Comparison of ENCODE assay signal across 26 mouse cellular contexts in the genomic region with DNA sequence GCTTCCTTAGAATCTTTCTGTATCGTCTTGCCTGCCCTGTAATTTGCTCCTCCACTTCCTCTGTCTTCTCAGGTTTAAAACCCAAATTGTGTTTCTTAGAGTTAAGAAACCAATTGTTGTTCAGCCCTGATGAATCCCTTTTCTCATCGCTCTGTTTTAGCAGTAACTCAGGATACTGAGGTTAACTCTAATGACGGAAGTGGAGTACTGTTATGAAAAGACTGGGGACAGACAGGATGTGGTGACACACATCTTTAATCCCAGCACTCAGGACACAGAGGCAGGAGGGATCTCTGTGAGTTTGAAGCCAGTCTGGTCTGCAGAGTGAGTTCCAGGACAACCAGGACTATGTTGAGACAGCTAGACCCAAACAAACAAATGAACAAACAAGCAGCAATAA. TPM values are rescaled to one million over a fixed set of nuclear protein-coding genes. Genes with fewer than 3 reads are reported as not detected.
DNase-seq lines count a peak whose midpoint lies in the region; ATAC-seq lines count a peak whose summit lies in the region.
"Had no signal": no experiment of that assay in that cellular context is flagged by ENCODE, and none has a peak within 500 bp of the region (broad histone marks: within the 10 kb centered on the region; RNA-seq: fewer than 3 reads in every experiment).

No protein-coding gene starts in this region.

- WGBS in limb, embryonic 13.5 days = 67% methylated on average over 3 of the region's 3 CpGs
- WGBS in limb, embryonic 10.5 days = 75% methylated on average over 3 of the region's 3 CpGs
- 63% methylated on average over 3 of the region's 3 CpGs for WGBS in limb, embryonic 15.5 days
- 76% methylated on average over 3 of the region's 3 CpGs for WGBS in hindbrain, embryonic 14.5 days

- no peak overlapping the region for H3K9ac ChIP-seq in limb, embryonic 13.5 days
- H3K9ac ChIP-seq in limb, embryonic 15.5 days = no peak overlapping the region
- no peak overlapping the region for H3K9ac ChIP-seq in hindbrain, embryonic 14.5 days
- H3K9ac ChIP-seq: embryonic facial prominence, embryonic 12.5 days; forebrain, embryonic 15.5 days; hindbrain, embryonic 13.5 days; kidney, embryonic 15.5 days; liver, embryonic 15.5 days; midbrain, embryonic 12.5 days had no signal

- no peaks in the 10 kb centered on the region for H3K27me3 ChIP-seq in limb, embryonic 13.5 days
- no peaks in the 10 kb centered on the region for H3K27me3 ChIP-seq in limb, embryonic 10.5 days (ENCODE audit: low read depth, poor library complexity, severe bottlenecking)
- no peaks in the 10 kb centered on the region for H3K27me3 ChIP-seq in limb, embryonic 15.5 days
- H3K27me3 ChIP-seq in hindbrain, embryonic 14.5 days (ENCODE audit: control insufficient read depth, insufficient read depth, low read length) = no peaks in the 10 kb centered on the region
- H3K27me3 ChIP-seq: embryonic facial prominence, embryonic 12.5 days; forebrain, embryonic 15.5 days; hindbrain, embryonic 13.5 days; kidney, embryonic 15.5 days; liver, embryonic 15.5 days; midbrain, embryonic 12.5 days had no signal

- H3K4me1 ChIP-seq in limb, embryonic 13.5 days = peaks cover 31% of the 10 kb centered on the region
- H3K4me1 ChIP-seq in limb, embryonic 10.5 days = peaks cover 24% of the 10 kb centered on the region
- peaks cover 21% of the 10 kb centered on the region for H3K4me1 ChIP-seq in limb, embryonic 15.5 days
- H3K4me1 ChIP-seq in hindbrain, embryonic 14.5 days (replicated peaks; ENCODE audit: control insufficient read depth, insufficient read depth, low read length) = peaks cover 5% of the 10 kb centered on the region
- H3K4me1 ChIP-seq: liver, embryonic 15.5 days had no signal

- no peaks in the 10 kb centered on the region for H3K9me3 ChIP-seq in limb, embryonic 13.5 days
- no peaks in the 10 kb centered on the region for H3K9me3 ChIP-seq in limb, embryonic 10.5 days (replicated peaks)
- H3K9me3 ChIP-seq in limb, embryonic 15.5 days = no peaks in the 10 kb centered on the region
- H3K9me3 ChIP-seq in hindbrain, embryonic 14.5 days (ENCODE audit: control insufficient read depth, low read length) = no peaks in the 10 kb centered on the region
- H3K9me3 ChIP-seq: embryonic facial prominence, embryonic 12.5 days; forebrain, embryonic 15.5 days; G1E; hindbrain, embryonic 13.5 days; kidney, embryonic 15.5 days; liver, embryonic 15.5 days; midbrain, embryonic 12.5 days had no signal

- ATAC-seq in limb, embryonic 13.5 days (ENCODE audit: low FRiP score, low read depth) = no peak
- ATAC-seq in limb, embryonic 15.5 days (ENCODE audit: insufficient number of reproducible peaks, low FRiP score, low TSS enrichment, low read depth) = no peak
- no peak for ATAC-seq in cerebellum, adult (ENCODE audit: insufficient number of reproducible peaks, low FRiP score, low TSS enrichment)
- no peak for ATAC-seq in hindbrain, embryonic 14.5 days (ENCODE audit: low FRiP score)
- ATAC-seq: forebrain, embryonic 15.5 days; intestine, embryonic 16.5 days had no signal

- peaks cover 76% of the 10 kb centered on the region for H3K36me3 ChIP-seq in limb, embryonic 13.5 days
- peaks cover 80% of the 10 kb centered on the region for H3K36me3 ChIP-seq in limb, embryonic 10.5 days
- peaks cover 44% of the 10 kb centered on the region for H3K36me3 ChIP-seq in limb, embryonic 15.5 days
- peaks cover 40% of the 10 kb centered on the region for H3K36me3 ChIP-seq in hindbrain, embryonic 14.5 days (replicated peaks; ENCODE audit: control insufficient read depth, insufficient read depth)
- H3K36me3 ChIP-seq: G1E; liver, embryonic 15.5 days had no signal

- peak overlapping the region; percentile 35; the same call in 1 of the 2 replicates for H3K27ac ChIP-seq in limb, embryonic 13.5 days
- H3K27ac ChIP-seq in limb, embryonic 10.5 days = no peak overlapping the region
- H3K27ac ChIP-seq in limb, embryonic 15.5 days = peak overlapping the region; percentile 47; the same call in 1 of the 2 replicates
- H3K27ac ChIP-seq in hindbrain, embryonic 14.5 days = no peak overlapping the region
- H3K27ac ChIP-seq: embryonic facial prominence, embryonic 12.5 days; forebrain, embryonic 15.5 days; hindbrain, embryonic 13.5 days; kidney, embryonic 15.5 days; liver, embryonic 15.5 days; macrophage; midbrain, embryonic 12.5 days had no signal

- no peak for DNase-seq in limb, embryonic 10.5 days (ENCODE audit: low spot score)
- peak; percentile 45 for DNase-seq in T-cell, adult 2 months (ENCODE audit: low spot score)
- no peak for DNase-seq in neural tube, embryonic 10.5 days (ENCODE audit: extremely low spot score, low spot score)
- DNase-seq in hindbrain, embryonic 14.5 days (ENCODE audit: low spot score) = no peak
- DNase-seq: cerebellum, adult 9-10 months; gastrocnemius, postnatal 25 days; heart, postnatal 10 days; kidney, postnatal 4 days; thymus, postnatal 14 days had no signal

- no peak overlapping the region for H3K4me2 ChIP-seq in limb, embryonic 13.5 days (replicated peaks)
- no peak overlapping the region for H3K4me2 ChIP-seq in limb, embryonic 15.5 days
- no peak overlapping the region for H3K4me2 ChIP-seq in hindbrain, embryonic 14.5 days (replicated peaks)
- H3K4me2 ChIP-seq: embryonic facial prominence, embryonic 12.5 days; forebrain, embryonic 15.5 days; heart, embryonic 11.5 days; hindbrain, embryonic 13.5 days; kidney, embryonic 15.5 days; liver, embryonic 15.5 days; midbrain, embryonic 12.5 days had no signal

- no peak overlapping the region for H3K4me3 ChIP-seq in limb, embryonic 13.5 days
- no peak overlapping the region for H3K4me3 ChIP-seq in limb, embryonic 10.5 days
- no peak overlapping the region for H3K4me3 ChIP-seq in limb, embryonic 15.5 days
- no peak overlapping the region for H3K4me3 ChIP-seq in hindbrain, embryonic 14.5 days (replicated peaks; ENCODE audit: low read length)
- H3K4me3 ChIP-seq: embryonic facial prominence, embryonic 12.5 days; forebrain, embryonic 15.5 days; hindbrain, embryonic 13.5 days; kidney, embryonic 15.5 days; liver, embryonic 15.5 days; midbrain, embryonic 12.5 days had no signal

RNA-seq across cellular contexts. Expression of a gene that starts 22.6 kb away (rescaled TPM):
- polyA plus RNA-seq in limb, embryonic 13.5 days (2015; fragmentation: Nextera tagmentation; extraction: Ambion mirVana) = not detected in 2 replicates
- polyA plus RNA-seq in limb, embryonic 10.5 days (2016; fragmentation: Nextera tagmentation; extraction: Ambion mirVana) = not detected in 2 replicates
- polyA plus RNA-seq in limb, embryonic 15.5 days (2015; fragmentation: Nextera tagmentation; extraction: Ambion mirVana) = not detected in 2 replicates
- polyA plus RNA-seq in hindbrain, embryonic 14.5 days (2014; fragmentation: Nextera tagmentation; extraction: Ambion mirVana) = not detected in 2 replicates
- polyA plus RNA-seq: cortical plate, adult 2 months; embryonic facial prominence, embryonic 12.5 days; forebrain, embryonic 15.5 days; G1E; heart, embryonic 11.5 days; hindbrain, embryonic 13.5 days; intestine, embryonic 16.5 days; kidney, embryonic 15.5 days; limb, embryonic 14.5 days; liver, embryonic 15.5 days; lung, embryonic 16.5 days; macrophage; midbrain, embryonic 12.5 days; neural tube, embryonic 14.5 days had no signal

Comparison
In these comparisons a context has a peak if more than half of its experiments do, and no peak if none do; other contexts are left out.
1. H3K27ac ChIP-seq: peak in limb, embryonic 13.5 days (single experiment) and limb, embryonic 15.5 days (single experiment); none in limb, embryonic 10.5 days (single experiment) and hindbrain, embryonic 14.5 days (single experiment).